Comparison of ENCODE assay signal across 17 mouse cellular contexts in genomic region chr14:10660247-10660646, GRCm38 (mm10).
"Had no signal": no experiment of that assay in that cellular context is flagged by ENCODE, and none has a peak within 500 bp of the region (broad histone marks: within the 10 kb centered on the region; RNA-seq: fewer than 3 reads in every experiment).

No protein-coding gene starts in this region.

- H3K36me3 ChIP-seq: lung, embryonic 15.5 days; midbrain, embryonic 13.5 days; midbrain, embryonic 15.5 days; neural tube, embryonic 12.5 days; stomach, embryonic 15.5 days had no signal

- DNase-seq: liver, postnatal 0 days; lung, adult 2 months; lung, postnatal 14 days; lung, postnatal 36 days; right cerebral cortex, postnatal 14 days; thymus, adult 2 months; thymus, postnatal 25 days; thymus, postnatal 4 days had no signal

- H3K27ac ChIP-seq: lung, embryonic 15.5 days; macrophage; midbrain, embryonic 13.5 days; midbrain, embryonic 15.5 days; neural tube, embryonic 12.5 days; stomach, embryonic 15.5 days; stomach, postnatal 0 days had no signal

- H3K4me2 ChIP-seq: lung, embryonic 15.5 days; midbrain, embryonic 13.5 days; midbrain, embryonic 15.5 days; neural tube, embryonic 12.5 days; stomach, embryonic 15.5 days had no signal

- H3K9ac ChIP-seq: liver, postnatal 0 days; lung, embryonic 15.5 days; midbrain, embryonic 13.5 days; midbrain, embryonic 15.5 days; neural tube, embryonic 12.5 days; stomach, embryonic 15.5 days had no signal

- H3K4me1 ChIP-seq: lung, embryonic 15.5 days; megakaryocyte, embryonic 14.5 days; midbrain, embryonic 13.5 days; midbrain, embryonic 15.5 days; stomach, embryonic 15.5 days had no signal

- H3K9me3 ChIP-seq: lung, embryonic 15.5 days; midbrain, embryonic 13.5 days; midbrain, embryonic 15.5 days; neural tube, embryonic 12.5 days; stomach, embryonic 15.5 days had no signal

- H3K4me3 ChIP-seq: lung, embryonic 15.5 days; megakaryocyte, embryonic 14.5 days; midbrain, embryonic 13.5 days; midbrain, embryonic 15.5 days; neural tube, embryonic 12.5 days; stomach, embryonic 15.5 days had no signal

- ATAC-seq: liver, postnatal 0 days; lung, postnatal 0 days; midbrain, embryonic 15.5 days had no signal

- H3K27me3 ChIP-seq: lung, embryonic 15.5 days; megakaryocyte, embryonic 14.5 days; midbrain, embryonic 13.5 days; midbrain, embryonic 15.5 days; neural tube, embryonic 12.5 days; stomach, embryonic 15.5 days had no signal
